Mouse (Mus musculus) NIH3T3 (cell line): ENCODE measurements around the gene Rnf126.

ENCODE experiments used
- DNase-seq: peaks from one replicate; pipeline ENCODE4 v3.0.0-alpha.2; 2012; ENCODE audit warnings: low read depth

Gene Rnf126

DNA sequence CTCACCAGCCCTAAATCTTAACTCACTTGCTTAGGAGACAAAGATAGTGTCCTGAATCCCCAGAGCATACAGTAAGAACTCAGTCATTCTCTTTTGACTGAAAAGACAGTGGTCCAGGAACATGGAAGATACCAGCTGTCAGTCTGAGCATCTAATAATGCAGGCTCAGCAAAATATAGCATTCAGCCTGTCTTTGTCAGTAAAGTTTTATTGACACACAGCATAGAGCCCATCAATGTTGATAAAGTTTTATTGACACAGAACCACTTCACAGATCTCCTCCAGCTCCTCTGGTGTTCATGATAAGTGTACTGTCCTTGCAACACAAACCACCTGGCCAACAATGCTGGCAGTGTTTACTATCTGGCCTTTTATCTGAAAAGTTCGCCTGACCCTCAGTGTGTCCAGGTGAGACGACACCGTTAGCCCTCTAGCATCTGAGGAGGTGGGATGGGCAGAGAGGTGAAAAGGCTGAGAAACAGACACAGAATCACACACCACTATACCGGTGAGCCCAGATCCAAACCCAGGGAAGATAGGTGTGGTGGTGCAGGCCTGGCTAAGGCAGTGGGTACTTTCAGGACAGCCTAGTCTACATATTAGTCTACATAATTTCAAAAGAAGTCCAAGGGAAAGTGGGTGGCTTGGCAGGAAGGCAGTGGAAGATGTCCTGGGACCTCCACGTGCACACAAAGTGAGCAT, 25.7 kb upstream of the Rnf126 start:
- DNase-seq: no peak

DNA sequence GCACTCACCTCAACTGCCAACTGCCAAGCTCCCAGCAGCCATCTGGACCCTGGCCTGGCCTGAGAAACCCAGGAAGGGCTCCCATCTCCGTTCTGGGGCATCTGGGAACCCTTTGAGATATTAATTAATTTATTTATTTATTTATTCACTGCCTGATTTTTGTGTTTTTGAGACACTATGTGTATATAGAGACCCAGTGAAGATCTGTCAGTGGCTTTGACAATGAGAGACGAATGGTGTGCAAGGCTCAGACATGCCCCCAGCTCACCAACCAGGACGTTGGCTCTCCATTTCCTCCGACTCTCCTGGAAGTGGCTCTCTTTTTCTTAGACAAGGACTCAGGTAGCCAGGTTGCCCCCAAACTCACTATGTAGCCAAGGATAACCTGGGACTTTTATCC, 24.1 kb upstream of the Rnf126 start, which contains the start of gene Prss57:
Gene Prss57 (minus strand): TSS at position 101 of the 400 bp plus-strand sequence.
- DNase-seq: no peak

DNA sequence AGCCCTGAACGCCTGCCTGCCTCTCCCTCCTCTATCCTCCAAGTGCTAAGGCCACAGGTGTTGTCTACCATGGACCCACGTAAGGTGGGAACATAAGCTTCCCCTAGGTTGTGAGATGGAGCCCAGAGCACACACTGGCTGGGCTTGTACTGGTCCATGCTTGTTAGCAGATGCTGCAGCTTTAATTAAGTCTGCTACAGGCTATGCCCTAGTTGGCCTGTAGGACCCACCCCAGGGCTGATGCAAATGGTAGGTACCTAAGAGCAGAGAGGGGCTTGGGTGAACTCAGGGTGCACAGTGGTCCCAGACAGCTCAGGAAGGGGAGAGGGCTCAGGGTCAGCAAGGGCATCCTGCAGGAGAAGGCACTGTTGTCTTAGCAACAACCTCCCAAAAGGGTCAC, 22.8 kb upstream of the Rnf126 start:
- DNase-seq: no peak

DNA sequence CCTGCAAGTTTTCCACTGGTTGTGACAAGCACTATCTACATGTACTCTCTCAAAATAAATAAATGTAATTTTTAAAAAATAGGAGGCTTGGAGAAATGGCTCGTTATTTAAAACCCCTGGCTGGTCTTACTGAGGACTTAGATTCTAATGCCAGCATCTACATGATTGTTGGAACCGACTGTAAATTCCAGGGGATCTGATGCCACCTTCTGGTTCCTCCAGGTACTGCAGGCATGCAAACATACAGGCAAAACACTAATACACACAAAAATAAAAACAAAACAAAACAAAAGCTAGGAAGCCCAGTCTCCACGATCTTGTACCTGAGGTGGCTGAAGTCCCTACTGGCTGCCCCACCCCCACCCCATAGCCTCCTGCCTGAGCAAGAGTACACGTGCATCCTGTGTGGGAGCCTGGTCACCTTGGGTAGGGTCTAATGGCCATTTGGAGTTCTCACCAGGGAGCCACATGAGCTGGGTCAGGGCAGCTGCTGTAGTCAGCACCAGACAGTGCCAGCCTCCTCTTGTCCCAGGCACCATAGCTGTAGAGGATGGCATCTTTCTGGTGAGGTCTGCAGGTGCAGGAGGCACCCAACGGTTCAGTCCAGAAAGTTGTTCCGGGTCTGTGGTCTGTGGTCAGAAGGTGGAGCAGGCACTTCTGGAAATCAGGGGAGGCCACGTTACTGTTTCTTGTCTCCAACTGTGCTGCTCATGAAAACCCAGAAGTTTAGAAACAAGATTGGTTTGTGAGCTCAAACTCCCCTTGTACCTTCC, 21.8 kb upstream of the Rnf126 start:
- peak; percentile 92 for DNase-seq

DNA sequence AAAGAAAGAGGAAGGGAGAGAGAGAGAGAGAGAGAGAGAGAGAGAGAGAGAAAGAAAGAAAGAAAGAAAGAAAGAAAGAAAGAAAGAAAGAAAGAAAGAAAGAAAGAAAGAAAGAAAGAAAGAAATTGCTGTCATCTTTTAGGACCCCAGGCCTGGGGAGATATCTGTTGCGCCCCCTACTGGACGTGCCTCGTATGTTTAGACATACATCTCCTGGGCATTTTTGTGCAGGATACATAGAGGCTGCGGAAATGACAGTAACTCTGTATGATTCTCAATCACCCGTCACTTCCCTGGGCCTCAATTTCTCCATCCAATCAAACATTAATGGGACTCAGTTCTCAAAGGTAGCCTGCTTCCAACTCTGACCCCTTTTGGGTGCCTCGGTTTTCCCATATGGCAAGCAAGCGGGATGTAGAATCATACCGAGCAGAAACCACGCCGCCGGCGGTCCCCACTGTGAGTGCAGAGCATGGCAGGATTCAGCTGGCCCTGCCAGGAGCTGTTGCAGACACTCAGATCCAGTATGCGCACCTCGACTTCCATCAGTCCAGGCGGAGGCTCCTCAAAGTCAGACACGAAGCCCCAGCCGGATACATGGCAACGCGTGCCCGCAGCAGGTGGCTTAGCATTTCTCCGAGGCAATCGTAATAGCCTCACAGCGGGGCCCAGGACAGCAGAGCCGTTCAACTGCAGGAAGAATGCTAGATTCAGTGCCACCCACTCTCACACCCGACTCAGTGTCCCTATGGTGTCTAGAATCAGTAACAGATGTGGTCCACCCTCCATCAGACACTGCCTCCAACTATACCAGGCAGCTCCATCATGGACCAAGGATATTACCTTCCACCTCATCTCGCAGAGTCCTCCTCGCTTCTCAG, 17.4 kb upstream of the Rnf126 start:
- peak; percentile 71 for DNase-seq

DNA sequence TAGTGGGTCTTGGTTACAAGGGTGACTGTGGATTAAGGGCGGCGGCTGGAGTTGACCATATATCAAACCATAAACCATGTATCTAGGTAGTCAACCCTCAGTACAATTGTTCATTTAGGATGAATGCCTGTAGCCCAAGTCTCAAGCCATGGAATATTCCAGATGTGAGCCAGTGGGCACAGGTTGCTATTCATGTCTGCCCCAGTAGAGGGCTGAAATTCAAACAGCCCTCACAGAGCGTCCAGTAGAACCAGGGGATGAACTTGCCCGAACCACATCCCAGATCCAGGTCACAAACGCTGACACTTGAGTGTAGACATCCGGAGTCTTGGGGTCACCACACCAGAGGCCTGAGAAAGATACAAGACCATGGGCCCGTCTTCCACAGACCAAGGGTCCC, 16.3 kb upstream of the Rnf126 start:
- peak; percentile 71 for DNase-seq

DNA sequence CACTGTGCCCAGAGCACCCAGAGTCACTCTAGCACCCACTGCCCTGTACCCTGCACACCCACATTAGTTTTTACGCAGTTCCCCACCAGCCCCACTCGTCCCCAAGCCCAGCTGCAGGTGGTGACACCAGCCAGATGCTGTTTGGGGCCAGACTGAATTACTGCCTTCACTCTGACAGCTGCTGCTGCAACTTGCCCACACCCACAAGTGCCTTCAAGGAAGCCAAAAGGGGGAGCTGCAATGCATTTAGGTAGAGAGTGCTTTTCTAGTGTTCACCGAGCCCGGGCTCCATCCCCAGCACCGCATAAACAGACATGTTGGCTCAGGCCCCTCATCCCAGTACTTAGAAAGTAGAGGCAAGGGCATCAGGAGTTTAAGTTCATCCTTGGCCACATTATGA, 15.2 kb upstream of the Rnf126 start:
- DNase-seq: no peak

DNA sequence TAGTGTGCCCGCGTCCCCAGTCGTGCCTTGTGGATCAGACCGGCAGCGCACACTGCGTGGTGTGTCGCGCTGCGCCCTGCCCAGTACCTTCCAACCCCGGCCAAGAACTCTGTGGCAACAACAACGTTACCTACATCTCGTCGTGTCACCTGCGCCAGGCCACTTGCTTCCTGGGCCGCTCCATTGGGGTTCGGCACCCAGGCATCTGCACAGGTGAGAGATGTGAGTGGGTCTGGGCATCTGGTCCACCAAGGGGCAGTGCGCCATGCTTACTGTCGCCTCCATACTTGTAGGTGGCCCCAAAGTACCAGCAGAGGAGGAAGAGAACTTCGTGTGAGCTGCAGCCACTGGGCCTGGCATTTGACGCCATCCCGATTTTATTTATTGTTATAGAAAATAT, 14.4 kb upstream of the Rnf126 start:
- no peak for DNase-seq

DNA sequence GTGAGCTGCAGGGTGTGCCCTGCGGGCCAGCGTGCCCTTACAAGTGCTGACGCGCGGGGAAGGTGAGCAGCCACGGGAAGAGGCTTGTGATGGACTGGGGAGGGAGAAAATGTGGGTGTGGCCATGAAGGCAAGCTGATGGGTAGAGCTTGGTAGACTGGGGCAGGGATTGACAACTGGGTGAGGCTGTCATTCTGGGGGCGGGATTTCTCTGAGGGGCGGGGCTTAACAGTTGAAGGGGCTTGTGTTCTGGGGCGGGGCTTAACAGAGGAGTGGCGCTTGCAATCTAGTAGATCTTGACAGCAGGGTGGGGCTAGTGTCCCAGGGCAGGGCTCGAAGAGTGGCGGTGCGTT, 13.9 kb upstream of the Rnf126 start:
- no peak for DNase-seq

DNA sequence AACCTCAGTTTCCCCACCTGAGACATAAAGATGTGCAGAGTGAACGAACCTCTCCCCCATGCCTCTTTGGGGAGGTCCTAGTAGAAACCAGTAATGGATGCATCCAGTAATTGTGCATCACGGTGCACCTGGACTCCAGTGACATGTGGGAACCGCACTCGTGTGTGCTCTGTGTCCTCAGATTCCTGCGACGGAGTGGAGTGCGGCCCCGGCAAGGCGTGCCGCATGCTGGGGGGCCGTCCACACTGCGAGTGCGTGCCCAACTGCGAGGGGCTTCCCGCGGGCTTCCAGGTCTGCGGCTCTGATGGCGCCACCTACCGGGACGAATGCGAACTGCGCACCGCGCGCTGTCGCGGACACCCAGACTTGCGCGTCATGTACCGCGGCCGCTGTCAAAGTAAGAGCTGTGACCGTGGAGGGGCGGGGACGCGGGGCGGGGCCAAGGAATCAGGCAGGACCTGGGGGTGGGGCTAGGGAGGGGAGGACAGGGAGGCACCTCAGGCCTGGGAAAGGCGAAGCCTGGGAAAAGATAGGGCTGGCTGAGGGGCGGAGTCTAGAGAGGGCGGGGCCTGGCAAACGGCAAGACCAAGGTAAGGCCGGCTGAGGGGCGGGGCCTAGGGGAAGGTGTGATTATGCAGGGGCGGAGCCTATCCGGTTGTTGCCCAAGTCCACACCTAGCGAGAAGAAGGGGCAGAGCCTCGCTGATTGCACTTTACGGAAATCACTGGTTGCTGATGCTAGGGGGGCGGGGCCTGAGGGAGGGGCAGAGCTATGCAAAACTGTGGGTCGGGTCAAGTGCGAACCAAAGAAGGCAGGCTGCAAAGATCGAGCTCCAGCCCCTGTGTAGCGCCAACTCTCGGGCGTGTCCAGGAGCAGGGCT, 13.3 kb upstream of the Rnf126 start:
- no peak for DNase-seq

DNA sequence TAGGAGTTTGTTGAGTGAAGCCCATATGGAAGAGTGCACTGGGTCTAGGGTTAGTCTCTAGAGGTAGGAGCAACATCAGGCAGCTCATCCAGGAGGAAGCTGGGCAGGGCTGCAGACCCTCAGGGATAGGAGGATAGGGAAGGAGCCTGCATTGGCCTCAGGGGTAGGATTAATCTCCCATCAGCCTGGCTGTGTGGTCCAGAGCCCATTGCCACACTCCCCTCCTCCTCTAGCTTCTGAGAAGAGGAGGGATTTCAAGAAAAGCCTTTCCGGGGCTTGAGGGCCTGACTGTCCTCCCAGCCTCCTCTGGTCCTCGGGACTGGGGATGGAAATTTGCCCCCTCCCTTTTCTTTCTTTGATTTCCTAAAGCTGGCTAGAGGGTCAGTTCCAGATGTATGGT, 12.4 kb upstream of the Rnf126 start:
- no peak for DNase-seq

DNA sequence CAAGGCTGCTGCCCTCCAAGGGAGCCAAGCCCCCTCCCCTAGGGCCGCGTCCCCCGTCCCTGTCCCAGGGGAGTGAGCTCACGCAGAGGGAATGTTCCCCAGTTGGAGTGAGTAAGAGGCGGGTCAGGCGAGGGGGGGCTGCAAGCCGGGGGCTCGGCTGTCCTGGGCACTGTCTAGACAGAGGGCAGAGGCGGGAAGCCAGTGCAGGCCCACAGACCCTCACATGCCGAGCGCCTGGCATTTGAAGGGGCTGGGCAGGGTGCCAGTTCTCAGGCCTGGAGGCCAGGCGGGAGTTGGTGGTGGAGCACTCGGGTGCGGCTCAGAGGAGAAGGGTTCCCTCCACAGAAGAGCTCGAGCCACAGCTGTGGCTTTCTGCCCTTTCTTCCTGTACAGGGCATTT, 11.3 kb upstream of the Rnf126 start:
- DNase-seq: peak; percentile 86

DNA sequence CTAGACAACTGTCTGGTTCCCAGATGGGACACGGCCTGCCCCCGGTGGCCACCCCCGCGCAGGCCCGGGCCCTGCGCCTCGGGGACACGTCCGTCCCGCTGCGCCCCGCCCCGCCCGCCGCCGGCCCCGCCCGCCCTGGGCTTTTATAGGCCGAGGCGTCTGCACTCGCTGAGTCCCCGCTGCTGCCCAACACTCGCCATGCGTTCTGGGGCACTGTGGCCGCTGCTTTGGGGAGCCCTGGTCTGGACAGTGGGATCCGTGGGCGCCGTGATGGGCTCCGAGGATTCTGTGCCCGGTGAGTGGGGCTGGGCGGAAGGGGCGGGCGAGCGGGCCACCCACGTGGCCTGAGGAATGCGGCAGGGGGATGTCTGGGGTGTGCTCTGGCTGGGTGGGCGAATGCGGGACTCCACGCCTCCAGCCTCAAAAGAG, 10.4 kb upstream of the Rnf126 start, which contains the start of gene Fstl3:
Gene Fstl3 (plus strand): TSS at position 170 of the 429 bp plus-strand sequence.
- peak; percentile 48 for DNase-seq

DNA sequence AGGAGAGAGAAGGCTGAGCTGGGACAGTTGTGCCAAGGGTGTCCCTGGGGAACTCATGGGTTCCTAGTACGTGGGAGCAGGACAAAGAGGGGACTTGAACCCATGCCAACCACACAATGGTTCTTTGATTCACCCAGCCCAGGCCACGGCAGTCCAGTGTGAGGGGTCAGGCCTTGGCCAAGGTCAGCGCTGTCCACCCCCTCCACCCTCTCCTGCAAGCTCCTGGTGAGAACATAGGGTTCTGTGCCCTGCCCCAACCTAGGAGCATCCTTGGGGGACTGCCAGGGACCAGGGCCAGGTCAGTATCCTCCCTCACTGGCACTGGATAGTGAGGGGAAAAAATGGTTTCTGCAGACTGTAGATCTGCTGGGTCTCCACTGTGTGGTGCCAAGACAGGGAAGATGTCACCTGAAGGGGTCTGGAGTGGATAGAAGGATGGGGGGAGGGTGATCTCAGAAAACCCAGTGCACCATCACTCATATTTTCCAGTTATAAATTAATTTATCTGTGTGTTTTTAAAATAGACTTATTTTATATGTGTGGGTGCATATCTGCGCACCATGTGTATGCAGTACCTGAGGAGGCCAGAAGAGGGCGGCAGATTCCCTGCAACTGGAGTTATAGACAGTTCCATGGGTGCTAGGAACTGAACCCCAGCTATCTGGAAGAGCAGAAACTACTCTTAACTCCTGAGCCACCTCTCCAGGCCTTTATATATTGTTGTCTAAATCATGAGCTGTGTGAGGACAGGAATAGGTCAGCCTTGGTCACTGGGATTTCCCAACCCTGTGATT, 7.9 kb upstream of the Rnf126 start:
- DNase-seq: peak; percentile 37

DNA sequence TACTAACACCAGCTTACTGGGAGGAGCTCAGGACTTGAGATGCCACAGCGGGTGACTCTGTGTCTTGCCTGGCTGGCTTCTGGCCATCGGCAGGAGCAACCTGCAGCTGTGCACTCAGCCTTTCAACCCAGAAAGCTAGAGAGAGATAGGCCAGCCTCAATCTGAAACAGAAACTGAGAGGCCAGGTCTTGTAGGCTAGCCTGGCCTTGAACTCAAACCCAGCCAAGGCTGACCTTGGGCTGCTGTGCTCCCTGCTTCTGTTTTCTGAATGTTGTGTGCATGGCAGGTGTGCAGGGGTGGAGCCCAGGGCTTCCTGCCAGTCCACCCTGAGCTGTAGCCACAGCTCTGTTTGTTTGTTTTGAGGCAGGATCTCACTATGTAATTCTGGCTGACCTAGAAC, 6.5 kb upstream of the Rnf126 start:
- no peak for DNase-seq

DNA sequence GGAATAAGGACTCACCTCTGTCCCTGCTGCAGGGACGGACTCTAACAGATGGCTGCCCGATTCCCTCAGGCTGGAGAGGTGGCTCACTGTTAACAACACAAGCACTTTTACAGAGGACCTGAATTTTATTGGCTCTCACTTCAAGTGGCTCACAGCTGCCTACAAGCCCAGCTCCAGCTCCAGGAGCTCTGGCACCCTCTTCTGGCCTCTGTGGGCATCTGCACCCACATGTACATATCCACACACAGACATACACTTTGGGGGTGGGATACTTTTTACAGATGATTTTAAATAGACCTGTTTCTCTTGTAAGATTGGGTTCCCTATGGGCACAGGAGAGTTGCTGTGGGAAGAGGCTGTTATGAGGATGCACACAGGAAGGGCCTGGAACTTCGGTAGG, 5.6 kb upstream of the Rnf126 start:
- DNase-seq: peak; percentile 40

DNA sequence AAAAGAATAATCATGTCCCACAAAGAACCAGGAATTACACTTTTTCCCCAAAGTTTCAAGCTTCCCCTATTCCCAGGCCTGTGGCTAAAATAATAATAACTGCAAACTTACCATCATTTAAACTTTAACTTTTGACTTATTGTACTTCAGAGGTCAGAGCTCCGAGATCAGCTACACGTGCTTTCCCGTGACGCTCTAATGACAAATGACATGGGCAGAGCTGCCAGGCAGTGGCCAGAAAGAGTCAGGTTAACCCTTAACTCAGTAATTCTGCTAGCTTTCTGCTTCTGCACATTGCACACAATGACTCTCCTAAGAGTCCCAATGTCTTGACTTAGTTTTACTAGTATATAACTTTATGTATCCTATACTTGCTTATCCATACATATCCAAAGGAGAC, 2.6 kb upstream of the Rnf126 start:
- no peak for DNase-seq

DNA sequence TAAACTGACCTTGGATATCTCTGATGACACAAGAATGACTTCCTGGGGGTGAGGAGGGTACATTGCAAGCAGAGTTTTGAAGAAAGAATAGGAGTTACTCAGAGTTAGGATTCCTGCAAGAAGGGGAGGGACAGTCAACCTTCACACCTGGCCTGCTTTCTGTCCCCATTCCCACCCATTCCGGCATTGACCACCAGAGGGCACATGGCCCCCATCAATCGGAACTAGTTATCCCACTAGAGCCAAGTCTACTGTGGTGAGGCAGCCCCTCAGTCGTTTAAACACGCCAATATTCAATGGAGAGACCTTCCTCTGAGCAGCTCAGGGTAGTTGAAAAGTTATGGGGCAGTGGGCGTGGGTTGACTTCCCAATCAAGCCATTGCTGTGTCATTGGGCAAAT, 1.6 kb upstream of the Rnf126 start:
- DNase-seq: peak; percentile 87

DNA sequence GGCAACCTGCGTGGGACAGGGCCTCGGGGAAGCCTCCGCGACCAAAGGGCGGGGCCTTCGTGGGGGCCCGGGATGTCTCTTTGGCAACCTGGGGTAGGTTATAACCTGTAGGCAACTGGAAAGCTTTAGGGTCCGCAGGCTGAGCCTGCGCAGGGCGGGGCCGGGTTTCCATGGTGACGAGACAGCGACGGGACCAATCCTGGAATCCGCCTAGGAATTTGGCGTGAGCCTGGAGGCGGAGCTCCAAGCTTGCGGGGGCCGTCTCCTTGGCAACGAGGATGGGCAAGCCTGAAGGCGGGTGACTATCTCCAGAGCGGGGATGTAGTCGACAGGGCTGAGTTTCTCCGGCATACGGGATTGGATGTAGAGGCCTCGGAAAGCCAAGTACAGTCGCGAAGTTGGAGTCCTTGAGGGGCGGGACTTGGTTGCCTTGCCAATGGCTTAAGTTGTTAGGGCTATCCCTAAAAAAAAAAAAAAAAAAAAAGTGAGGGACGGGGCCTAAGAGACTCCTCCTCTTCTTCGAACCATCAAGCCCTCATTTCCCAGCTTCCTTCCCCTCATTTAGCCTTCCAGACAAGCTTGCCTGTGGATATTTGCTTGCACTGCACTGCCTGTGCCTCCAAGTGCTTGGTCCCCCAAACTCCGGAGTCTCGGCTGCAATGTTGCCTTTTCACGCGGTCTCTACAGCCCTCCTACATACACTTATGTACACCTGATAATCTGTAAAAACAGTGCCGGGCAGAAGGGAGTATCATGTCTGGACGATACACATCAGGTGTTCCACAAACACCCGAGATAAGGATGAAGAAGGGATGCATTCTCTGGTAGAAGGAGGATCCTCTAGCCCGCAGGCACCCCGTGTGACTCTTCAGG, 856 bp upstream of the Rnf126 start:
- peak; percentile 99 for DNase-seq

DNA sequence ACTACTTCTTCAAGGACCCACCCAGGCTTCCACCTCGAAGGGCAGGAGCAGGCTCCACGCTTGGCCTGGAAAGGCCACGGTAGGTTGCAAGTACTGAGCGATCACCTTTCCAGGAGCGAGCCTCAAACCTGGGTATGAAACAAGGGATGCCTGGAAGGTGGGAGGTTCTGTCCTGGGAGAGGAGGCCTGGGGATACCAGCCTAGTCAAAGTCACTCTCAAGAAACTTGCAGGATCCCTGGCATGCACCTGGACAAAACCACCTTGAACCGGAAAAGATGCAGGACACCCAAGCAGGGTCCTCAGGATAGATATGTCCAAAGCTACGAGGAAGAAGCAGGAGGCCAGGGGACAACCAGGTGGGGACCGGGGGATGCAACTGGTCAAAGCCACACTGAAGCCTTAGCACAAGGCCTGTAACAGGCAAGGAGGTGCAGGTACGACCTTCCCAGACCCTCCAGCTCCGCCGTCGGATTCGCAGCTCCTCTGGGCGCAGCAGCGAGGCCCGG, 698 bp downstream of the Rnf126 start:
- DNase-seq: no peak
